Mouse (Mus musculus) hindbrain, embryonic 10.5 days (tissue): ENCODE measurements around the gene Mertk. TPM values are rescaled to one million over a fixed set of nuclear protein-coding genes. Genes with fewer than 3 reads are reported as not detected.

Experiments used
- DNase-seq: peaks from one replicate; pipeline ENCODE4 v3.0.0-alpha.2; 2017; ENCODE audit warnings: low spot score
- H3K27ac ChIP-seq: fragments of 300-500 bp; sonication (generic); 2 replicates; pipeline ENCODE4 v1.5.1; 2016; ENCODE audit warnings: mild to moderate bottlenecking, moderate library complexity
- H3K27me3 ChIP-seq: fragments of 300-500 bp; sonication (generic); 2 replicates; pipeline ENCODE4 v1.6.1; 2016; ENCODE audit warnings: mild to moderate bottlenecking; ENCODE audit not compliant: poor library complexity, insufficient read depth, severe bottlenecking
- H3K36me3 ChIP-seq: fragments of 300-500 bp; sonication (generic); 2 replicates; pipeline ENCODE4 v1.6.1; 2016; ENCODE audit warnings: mild to moderate bottlenecking, moderate library complexity
- H3K4me1 ChIP-seq: fragments of 300-500 bp; sonication (generic); replicated peaks from 2 replicates; pipeline ENCODE4 v1.6.1; 2016; ENCODE audit warnings: mild to moderate bottlenecking
- H3K4me3 ChIP-seq: fragments of 300-500 bp; sonication (generic); 2 replicates; pipeline ENCODE4 v1.5.1; 2016; ENCODE audit warnings: mild to moderate bottlenecking, moderate library complexity
- H3K9me3 ChIP-seq: fragments of 300-500 bp; sonication (generic); 2 replicates; pipeline ENCODE4 v1.6.1; 2016; ENCODE audit warnings: mild to moderate bottlenecking, moderate library complexity
- WGBS: fragments of 180-500 bp; shearing (Covaris S2); methylation state at CpG from one replicate; pipeline ENCODE4 v1.1.7; 2016; 5-methylcytosine and 5-hydroxymethylcytosine counted together
- polyA plus RNA-seq: library from polyadenylated mRNA; unstranded; fragments of >200 nt; fragmentation: Nextera tagmentation; extraction: Ambion mirVana; gene quantifications from 2 replicates; pipeline ENCODE4 v1.2.1, GENCODE M21; 2016

Gene Mertk
- polyA plus RNA-seq, 1 experiment from 2014 or later: 3.4 TPM

GRCm38 (mm10) chr2:128817786-128818681, 119.3 kb downstream of the Mertk start, which contains the start of gene Tmem87b:
Gene Tmem87b (plus strand): TSS chr2:128818118.
- no peaks in the 10 kb centered on the region for H3K27me3 ChIP-seq
- H3K4me1 ChIP-seq: peaks cover 27% of the 10 kb centered on the region
- peak within 1 kb of the TSS; percentile 96 for H3K27ac ChIP-seq
- H3K9me3 ChIP-seq: no peaks in the 10 kb centered on the region
- peak; percentile 98 for DNase-seq
- H3K36me3 ChIP-seq: no peaks in the 10 kb centered on the region
- under 1% methylated on average over 59 of the region's 59 CpGs for WGBS
- H3K4me3 ChIP-seq: peak within 1 kb of the TSS; percentile 84

- Histone ChIP-seq H3K4me3 (peak overlapping the region; percentile 84), H3K4me1 (peaks cover 27% of the 10 kb centered on the region), H3K27me3 (no peaks in the 10 kb centered on the region), H3K9me3 (no peaks in the 10 kb centered on the region), H3K27ac (peak overlapping the region; percentile 96), H3K36me3 (peaks cover 8% of the 10 kb centered on the region; the same call in 1 of the 2 replicates)
- WGBS: 24% methylated on average over 14 of the region's 14 CpGs
- DNase-seq: no peak
Measured at GRCm38 (mm10) chr2:128818956-128819643, 120.3 kb downstream of the Mertk start.

GRCm38 (mm10) chr2:128820631-128821030, 121.9 kb downstream of the Mertk start:
- Histone ChIP-seq H3K9me3 (no peaks in the 10 kb centered on the region), H3K27me3 (no peaks in the 10 kb centered on the region), H3K27ac (no peak overlapping the region), H3K4me1 (peaks cover 23% of the 10 kb centered on the region), H3K4me3 (no peak overlapping the region), H3K36me3 (peaks cover 19% of the 10 kb centered on the region)
- WGBS: 93% methylated on average over 2 of the region's 2 CpGs
- no peak for DNase-seq

GRCm38 (mm10) chr2:128823893-128824292, 125.1 kb downstream of the Mertk start:
- peaks cover 18% of the 10 kb centered on the region for H3K4me1 ChIP-seq
- H3K36me3 ChIP-seq: peaks cover 51% of the 10 kb centered on the region
- no peak overlapping the region for H3K4me3 ChIP-seq
- DNase-seq: no peak
- H3K27ac ChIP-seq: no peak overlapping the region
- H3K9me3 ChIP-seq: no peaks in the 10 kb centered on the region
- 94% methylated on average over 5 of the region's 5 CpGs for WGBS
- H3K27me3 ChIP-seq: no peaks in the 10 kb centered on the region

- WGBS: 96% methylated on average over 1 of the region's 1 CpGs
- Histone ChIP-seq H3K9me3 (no peaks in the 10 kb centered on the region), H3K27me3 (no peaks in the 10 kb centered on the region), H3K4me3 (no peak overlapping the region), H3K27ac (no peak overlapping the region), H3K36me3 (peaks cover 89% of the 10 kb centered on the region), H3K4me1 (no peaks in the 10 kb centered on the region)
- no peak for DNase-seq
Measured at GRCm38 (mm10) chr2:128827787-128828186, 129.0 kb downstream of the Mertk start.

- Histone ChIP-seq H3K4me1 (no peaks in the 10 kb centered on the region), H3K27me3 (no peaks in the 10 kb centered on the region), H3K4me3 (no peak overlapping the region), H3K36me3 (peaks cover 98% of the 10 kb centered on the region), H3K9me3 (no peaks in the 10 kb centered on the region), H3K27ac (no peak overlapping the region)
- 85% methylated on average over 3 of the region's 3 CpGs for WGBS
- DNase-seq: no peak
Measured at GRCm38 (mm10) chr2:128832611-128833010, 133.9 kb downstream of the Mertk start.

- H3K9me3 ChIP-seq: no peaks in the 10 kb centered on the region
- 89% methylated on average over 2 of the region's 2 CpGs for WGBS
- H3K27me3 ChIP-seq: no peaks in the 10 kb centered on the region
- H3K36me3 ChIP-seq: peaks cover 97% of the 10 kb centered on the region
- no peak overlapping the region for H3K4me3 ChIP-seq
- H3K27ac ChIP-seq: no peak overlapping the region
- no peaks in the 10 kb centered on the region for H3K4me1 ChIP-seq
- no peak for DNase-seq
Measured at GRCm38 (mm10) chr2:128833035-128833434, 134.3 kb downstream of the Mertk start.

- Histone ChIP-seq H3K4me3 (no peak overlapping the region), H3K27ac (no peak overlapping the region), H3K9me3 (no peaks in the 10 kb centered on the region), H3K4me1 (no peaks in the 10 kb centered on the region), H3K36me3 (peaks cover 97% of the 10 kb centered on the region), H3K27me3 (no peaks in the 10 kb centered on the region)
- 94% methylated on average over 2 of the region's 2 CpGs for WGBS
- DNase-seq: no peak
Measured at GRCm38 (mm10) chr2:128833435-128833834, 134.7 kb downstream of the Mertk start.

GRCm38 (mm10) chr2:128837531-128837930, 138.8 kb downstream of the Mertk start:
- Histone ChIP-seq H3K27me3 (no peaks in the 10 kb centered on the region), H3K4me3 (no peak overlapping the region), H3K4me1 (no peaks in the 10 kb centered on the region), H3K9me3 (no peaks in the 10 kb centered on the region), H3K36me3 (peaks cover 89% of the 10 kb centered on the region), H3K27ac (no peak overlapping the region)
- no peak for DNase-seq
- 94% methylated on average over 8 of the region's 8 CpGs for WGBS

GRCm38 (mm10) chr2:128838611-128839010, 139.9 kb downstream of the Mertk start:
- Histone ChIP-seq H3K4me1 (no peaks in the 10 kb centered on the region), H3K27ac (no peak overlapping the region), H3K36me3 (peaks cover 89% of the 10 kb centered on the region), H3K4me3 (no peak overlapping the region), H3K9me3 (no peaks in the 10 kb centered on the region), H3K27me3 (no peaks in the 10 kb centered on the region)
- 97% methylated on average over 3 of the region's 3 CpGs for WGBS
- DNase-seq: no peak

GRCm38 (mm10) chr2:128839501-128839900, 140.7 kb downstream of the Mertk start:
- Histone ChIP-seq H3K4me3 (no peak overlapping the region), H3K27ac (no peak overlapping the region), H3K36me3 (peaks cover 89% of the 10 kb centered on the region), H3K9me3 (no peaks in the 10 kb centered on the region), H3K27me3 (no peaks in the 10 kb centered on the region), H3K4me1 (no peaks in the 10 kb centered on the region)
- DNase-seq: no peak
- WGBS: 84% methylated on average over 2 of the region's 2 CpGs

GRCm38 (mm10) chr2:128842437-128842836, 143.7 kb downstream of the Mertk start:
- Histone ChIP-seq H3K4me1 (no peaks in the 10 kb centered on the region), H3K27ac (no peak overlapping the region), H3K4me3 (no peak overlapping the region), H3K36me3 (peaks cover 88% of the 10 kb centered on the region), H3K9me3 (no peaks in the 10 kb centered on the region), H3K27me3 (no peaks in the 10 kb centered on the region)
- no peak for DNase-seq
- 91% methylated on average over 8 of the region's 8 CpGs for WGBS

- H3K36me3 ChIP-seq: peaks cover 79% of the 10 kb centered on the region
- 97% methylated on average over 2 of the region's 2 CpGs for WGBS
- H3K9me3 ChIP-seq: no peaks in the 10 kb centered on the region
- no peaks in the 10 kb centered on the region for H3K27me3 ChIP-seq
- H3K27ac ChIP-seq: no peak overlapping the region
- no peak for DNase-seq
- H3K4me3 ChIP-seq: no peak overlapping the region
- no peaks in the 10 kb centered on the region for H3K4me1 ChIP-seq
Measured at GRCm38 (mm10) chr2:128850036-128850435, 151.3 kb downstream of the Mertk start.
